Mouse (Mus musculus): ENCODE data around the gene Plcb1. TPM values are rescaled to one million over a fixed set of nuclear protein-coding genes. Genes with fewer than 3 reads are reported as not detected.

Gene Plcb1
- polyA plus RNA-seq, 1 experiment from 2014 or later: 12.1 TPM

DNA sequence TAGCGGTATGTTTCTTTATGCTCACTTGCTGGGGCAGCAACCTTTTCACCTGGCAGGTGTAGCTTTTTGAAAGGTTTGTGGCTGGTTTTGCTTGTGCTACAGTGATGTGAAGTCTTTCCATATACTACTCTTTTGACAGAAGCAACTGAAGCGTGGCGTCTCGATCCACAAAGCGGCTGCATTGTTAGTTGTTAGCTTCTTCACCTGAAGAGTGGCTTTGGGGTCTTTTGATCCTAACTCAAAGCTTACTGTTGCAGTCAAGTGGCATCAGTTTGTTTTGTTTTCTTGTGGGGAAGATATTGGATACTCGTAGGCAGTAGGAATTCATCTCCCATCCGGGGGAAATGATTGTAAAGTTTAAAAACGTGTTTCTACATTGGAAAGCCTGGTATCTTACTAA lies 160.5 kb downstream of the Plcb1 start:
- no peak overlapping the region for H3K9ac ChIP-seq
- no peak overlapping the region for H3K27ac ChIP-seq
- WGBS: 88% methylated on average over 8 of the region's 8 CpGs
- no peak overlapping the region for H3K4me2 ChIP-seq
- H3K9me3 ChIP-seq: no peaks in the 10 kb centered on the region
- no peak overlapping the region for H3K4me3 ChIP-seq
- no peaks in the 10 kb centered on the region for H3K36me3 ChIP-seq
- ATAC-seq (ENCODE audit: insufficient number of reproducible peaks, low FRiP score, low TSS enrichment, low read depth): no peak
- H3K27me3 ChIP-seq: no peaks in the 10 kb centered on the region
- no peaks in the 10 kb centered on the region for H3K4me1 ChIP-seq

DNA sequence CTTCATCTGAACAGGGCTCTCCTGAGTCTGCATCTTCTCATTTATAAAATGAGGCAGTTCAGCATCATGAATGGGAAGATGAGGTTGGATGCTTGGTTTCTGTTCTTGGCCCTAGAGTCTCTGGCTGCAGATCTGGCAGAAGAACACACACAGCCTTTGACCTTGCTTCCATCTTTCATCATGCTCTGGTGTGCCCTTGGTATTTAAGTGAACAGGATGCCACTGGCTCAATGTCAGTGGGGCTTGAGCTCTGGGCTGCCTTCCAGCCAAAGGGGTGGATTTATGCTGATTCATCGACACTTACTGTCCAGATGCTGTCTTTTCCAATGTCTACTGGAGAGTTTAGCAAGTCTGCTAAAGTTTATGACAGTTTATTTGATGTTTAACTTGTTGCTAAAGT lies 161.0 kb downstream of the Plcb1 start:
- Histone ChIP-seq H3K36me3 (no peaks in the 10 kb centered on the region), H3K4me1 (no peaks in the 10 kb centered on the region), H3K9ac (no peak overlapping the region), H3K27ac (no peak overlapping the region), H3K4me3 (no peak overlapping the region), H3K4me2 (no peak overlapping the region), H3K27me3 (no peaks in the 10 kb centered on the region), H3K9me3 (no peaks in the 10 kb centered on the region)
- 70% methylated on average over 1 of the region's 1 CpGs for WGBS
- no peak for ATAC-seq (ENCODE audit: insufficient number of reproducible peaks, low FRiP score, low TSS enrichment, low read depth)

DNA sequence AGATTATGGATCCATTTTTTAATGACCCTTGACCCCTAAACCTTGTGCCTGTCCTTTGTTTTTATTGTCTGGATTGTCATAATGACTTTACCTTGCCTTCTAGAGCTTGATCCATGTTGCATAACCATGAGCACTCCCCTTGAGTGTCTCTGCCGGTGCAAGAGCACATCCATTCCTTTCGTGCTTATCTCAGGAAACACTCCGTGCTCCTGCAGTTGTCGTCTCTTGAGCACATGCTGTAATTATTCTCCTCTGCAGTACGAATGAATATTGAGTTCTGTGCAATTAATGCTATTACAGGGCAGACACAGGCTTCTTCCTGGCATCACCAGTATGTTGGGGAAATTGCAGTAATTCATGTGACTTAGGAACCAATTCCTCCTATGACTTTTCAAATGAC lies 166.2 kb downstream of the Plcb1 start:
- Histone ChIP-seq H3K9me3 (no peaks in the 10 kb centered on the region), H3K4me3 (no peak overlapping the region), H3K36me3 (no peaks in the 10 kb centered on the region), H3K27ac (no peak overlapping the region), H3K4me1 (no peaks in the 10 kb centered on the region), H3K9ac (no peak overlapping the region), H3K4me2 (no peak overlapping the region), H3K27me3 (no peaks in the 10 kb centered on the region)
- no peak for ATAC-seq (ENCODE audit: insufficient number of reproducible peaks, low FRiP score, low TSS enrichment, low read depth)
- WGBS: 75% methylated on average over 5 of the region's 5 CpGs

DNA sequence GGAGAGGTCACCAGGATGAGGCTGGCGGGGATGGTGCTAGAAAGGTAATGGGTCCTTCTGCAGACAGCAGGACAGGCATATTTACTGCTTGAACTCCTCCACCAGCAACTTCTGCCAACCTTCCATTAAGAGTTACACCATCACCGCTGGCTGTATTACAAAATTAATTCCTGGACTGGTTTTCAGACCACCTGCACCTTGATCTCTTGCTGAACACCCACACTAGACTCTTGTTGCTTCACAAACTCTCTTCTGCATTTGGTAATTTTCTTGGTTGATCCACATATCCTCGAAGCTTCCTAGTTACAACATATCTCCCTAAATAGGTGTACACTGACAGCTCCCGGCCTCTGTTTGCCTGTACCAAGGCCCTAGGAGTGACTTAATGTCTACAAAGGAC lies 170.6 kb downstream of the Plcb1 start:
- Histone ChIP-seq H3K4me2 (no peak overlapping the region), H3K4me3 (no peak overlapping the region), H3K9ac (no peak overlapping the region), H3K4me1 (peaks cover under 1% of the 10 kb centered on the region), H3K9me3 (no peaks in the 10 kb centered on the region), H3K27ac (no peak overlapping the region), H3K36me3 (no peaks in the 10 kb centered on the region), H3K27me3 (no peaks in the 10 kb centered on the region)
- no peak for ATAC-seq (ENCODE audit: insufficient number of reproducible peaks, low FRiP score, low TSS enrichment, low read depth)
- whole genome bisulfite sequencing: 83% methylated on average over 4 of the region's 4 CpGs

DNA sequence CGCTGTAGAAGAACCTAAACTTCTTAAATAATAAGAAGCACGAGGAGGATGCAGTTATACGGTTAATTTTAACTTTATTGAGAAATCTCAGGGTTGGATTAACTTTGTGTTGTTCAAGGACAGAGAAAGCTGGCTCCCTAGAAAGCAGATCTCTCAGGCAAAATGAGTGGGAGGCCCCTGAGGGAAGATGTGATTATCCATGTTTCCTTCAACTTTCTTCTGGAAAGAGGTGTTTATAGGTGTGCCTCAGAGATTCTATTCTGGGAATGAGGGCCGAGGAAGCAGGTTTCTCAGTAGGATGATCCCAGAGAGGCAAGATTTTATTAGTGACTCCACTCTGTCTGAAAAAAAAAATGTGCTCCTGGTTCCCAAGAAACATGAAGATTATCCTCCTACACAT lies 180.3 kb downstream of the Plcb1 start:
- H3K9me3 ChIP-seq: no peaks in the 10 kb centered on the region
- H3K27ac ChIP-seq: no peak overlapping the region
- no peak for ATAC-seq (ENCODE audit: insufficient number of reproducible peaks, low FRiP score, low TSS enrichment, low read depth)
- 60% methylated on average over 4 of the region's 4 CpGs for WGBS
- H3K36me3 ChIP-seq: no peaks in the 10 kb centered on the region
- H3K27me3 ChIP-seq: no peaks in the 10 kb centered on the region
- no peak overlapping the region for H3K4me3 ChIP-seq
- H3K9ac ChIP-seq: no peak overlapping the region
- H3K4me2 ChIP-seq: no peak overlapping the region
- H3K4me1 ChIP-seq: peaks cover 6% of the 10 kb centered on the region

DNA sequence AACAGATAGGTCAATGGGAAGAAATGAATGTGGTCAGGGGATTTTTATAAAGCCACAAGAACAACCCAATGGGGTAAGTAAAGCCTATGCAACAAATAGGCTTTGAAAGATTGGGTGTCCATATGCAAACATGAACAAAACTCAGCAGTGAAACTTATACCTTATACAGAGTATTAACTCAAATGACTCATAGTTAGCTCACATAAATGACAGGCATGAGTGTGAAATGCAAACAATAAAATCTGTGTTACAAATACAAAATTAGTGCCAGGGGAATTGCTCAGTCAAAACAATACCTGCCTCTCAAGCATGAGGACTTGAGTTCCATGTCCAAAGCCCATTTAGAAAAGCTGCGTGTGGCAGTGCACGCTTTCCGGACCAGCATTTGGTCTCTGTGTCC lies 182.5 kb downstream of the Plcb1 start:
- no peak overlapping the region for H3K4me2 ChIP-seq
- no peak for ATAC-seq (ENCODE audit: insufficient number of reproducible peaks, low FRiP score, low TSS enrichment, low read depth)
- no peaks in the 10 kb centered on the region for H3K9me3 ChIP-seq
- WGBS: 77% methylated on average over 3 of the region's 3 CpGs
- no peak overlapping the region for H3K9ac ChIP-seq
- H3K36me3 ChIP-seq: no peaks in the 10 kb centered on the region
- H3K4me3 ChIP-seq: no peak overlapping the region
- no peak overlapping the region for H3K27ac ChIP-seq
- no peaks in the 10 kb centered on the region for H3K4me1 ChIP-seq
- no peaks in the 10 kb centered on the region for H3K27me3 ChIP-seq

DNA sequence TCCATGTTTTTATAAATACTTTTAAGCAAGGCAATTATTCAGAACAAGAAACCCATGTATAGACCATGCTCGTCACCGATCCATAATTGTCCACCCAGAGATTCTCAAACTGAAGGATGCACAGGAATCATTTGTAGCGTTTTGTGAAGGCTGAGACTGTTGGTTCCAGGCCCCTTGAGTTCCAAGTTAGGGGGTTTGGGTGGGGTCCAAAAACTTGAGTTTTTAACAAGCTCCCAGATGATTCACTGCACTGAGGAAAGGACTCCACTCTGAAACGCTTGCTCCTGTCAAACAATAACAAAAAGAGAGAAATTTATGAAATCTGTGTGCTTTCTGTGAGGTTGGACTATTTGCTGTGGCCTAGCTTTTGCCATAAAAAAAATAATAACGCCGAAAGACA lies 186.5 kb downstream of the Plcb1 start:
- no peak overlapping the region for H3K9ac ChIP-seq
- no peak overlapping the region for H3K4me2 ChIP-seq
- H3K27ac ChIP-seq: no peak overlapping the region
- no peaks in the 10 kb centered on the region for H3K27me3 ChIP-seq
- ATAC-seq (ENCODE audit: insufficient number of reproducible peaks, low FRiP score, low TSS enrichment, low read depth): no peak
- WGBS: 54% methylated on average over 6 of the region's 6 CpGs
- no peaks in the 10 kb centered on the region for H3K9me3 ChIP-seq
- H3K4me3 ChIP-seq: no peak overlapping the region
- peaks cover 3% of the 10 kb centered on the region; the same call in 1 of the 2 replicates for H3K4me1 ChIP-seq
- H3K36me3 ChIP-seq: no peaks in the 10 kb centered on the region

DNA sequence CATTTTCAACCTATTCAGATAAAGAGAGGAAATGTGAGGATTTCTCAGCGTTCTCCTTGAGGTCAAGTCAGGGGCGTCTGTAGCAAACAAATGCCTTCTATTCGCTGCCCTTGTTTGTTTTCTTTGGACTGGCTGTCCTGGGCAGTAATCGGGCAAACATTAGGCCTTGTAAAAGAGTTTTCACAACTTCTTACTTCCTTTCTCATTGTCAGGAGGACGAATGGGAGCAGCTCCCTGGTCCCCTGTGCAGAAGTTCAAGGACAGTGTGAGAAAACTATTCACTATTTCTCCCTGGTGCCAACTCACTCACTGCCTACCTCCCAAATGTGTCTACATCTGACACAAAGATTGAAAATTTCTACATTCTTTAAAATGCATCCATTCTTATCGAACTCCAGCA lies 188.8 kb downstream of the Plcb1 start:
- H3K9me3 ChIP-seq: no peaks in the 10 kb centered on the region
- no peak overlapping the region for H3K9ac ChIP-seq
- H3K4me2 ChIP-seq: no peak overlapping the region
- no peaks in the 10 kb centered on the region for H3K27me3 ChIP-seq
- WGBS: 54% methylated on average over 6 of the region's 6 CpGs
- no peak for ATAC-seq (ENCODE audit: insufficient number of reproducible peaks, low FRiP score, low TSS enrichment, low read depth)
- peaks cover 3% of the 10 kb centered on the region; the same call in 1 of the 2 replicates for H3K4me1 ChIP-seq
- no peaks in the 10 kb centered on the region for H3K36me3 ChIP-seq
- no peak overlapping the region for H3K27ac ChIP-seq
- no peak overlapping the region for H3K4me3 ChIP-seq

DNA sequence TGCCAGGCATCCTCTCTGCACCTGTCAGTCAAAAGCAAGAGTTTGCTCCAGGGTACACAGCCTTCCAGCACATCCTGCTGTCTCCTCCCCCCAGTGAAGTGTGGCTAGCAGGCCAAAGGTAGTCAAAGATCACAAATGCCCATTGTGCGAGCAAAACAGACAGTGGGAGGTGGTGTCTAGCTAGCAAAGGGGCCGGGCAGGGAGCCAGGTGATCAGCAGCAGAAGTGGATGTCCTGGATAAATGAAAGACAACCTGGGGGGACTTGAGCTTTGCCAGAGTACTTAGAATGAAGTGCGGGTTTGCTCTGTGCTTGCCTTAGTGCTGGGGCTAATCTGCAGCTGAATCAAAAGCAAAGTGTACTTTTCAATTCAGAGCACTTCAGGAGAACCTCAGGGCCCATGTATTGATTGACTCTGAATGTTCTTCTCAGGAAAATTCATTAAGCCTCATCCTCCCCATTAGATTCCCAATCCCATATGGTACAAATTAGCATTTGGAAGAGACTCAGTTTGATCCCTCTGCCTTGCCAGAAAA lies 191.0 kb downstream of the Plcb1 start:
- no peak overlapping the region for H3K27ac ChIP-seq
- ATAC-seq (ENCODE audit: insufficient number of reproducible peaks, low FRiP score, low TSS enrichment, low read depth): no peak
- no peak overlapping the region for H3K4me2 ChIP-seq

DNA sequence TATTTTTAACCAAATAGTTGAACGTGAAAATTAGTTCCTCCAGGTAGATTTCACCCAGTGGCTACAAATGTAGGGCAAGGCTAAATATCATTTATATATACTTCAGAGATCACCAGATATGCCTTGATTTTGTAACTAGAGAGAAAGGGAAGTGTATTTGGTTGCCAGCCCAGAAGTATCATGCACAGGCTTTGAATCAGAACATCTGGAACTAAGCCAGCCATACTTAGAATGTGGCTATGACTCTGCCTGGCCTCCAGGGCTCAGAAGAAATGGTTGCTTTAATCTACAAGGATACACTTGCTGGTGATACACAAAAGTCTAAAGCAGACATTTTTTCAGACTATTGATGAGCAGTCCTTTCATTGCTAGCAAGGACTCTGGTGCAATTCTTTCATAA lies 191.8 kb downstream of the Plcb1 start:
- H3K27ac ChIP-seq: no peak overlapping the region
- no peaks in the 10 kb centered on the region for H3K36me3 ChIP-seq
- no peak overlapping the region for H3K4me3 ChIP-seq
- no peak overlapping the region for H3K4me2 ChIP-seq
- no peaks in the 10 kb centered on the region for H3K9me3 ChIP-seq
- peaks cover 3% of the 10 kb centered on the region; the same call in 1 of the 2 replicates for H3K4me1 ChIP-seq
- ATAC-seq (ENCODE audit: insufficient number of reproducible peaks, low FRiP score, low TSS enrichment, low read depth): no peak
- WGBS: 70% methylated on average over 1 of the region's 1 CpGs
- H3K9ac ChIP-seq: no peak overlapping the region
- no peaks in the 10 kb centered on the region for H3K27me3 ChIP-seq

More for the DNA sequence above, 191.0 kb downstream of the Plcb1 start:
- 33% methylated on average over 3 of the region's 3 CpGs for WGBS
- H3K4me3 ChIP-seq: no peak overlapping the region
- peaks cover 3% of the 10 kb centered on the region; the same call in 1 of the 2 replicates for H3K4me1 ChIP-seq
- no peak overlapping the region for H3K9ac ChIP-seq
- no peaks in the 10 kb centered on the region for H3K36me3 ChIP-seq
- H3K9me3 ChIP-seq: no peaks in the 10 kb centered on the region
- H3K27me3 ChIP-seq: no peaks in the 10 kb centered on the region

DNA sequence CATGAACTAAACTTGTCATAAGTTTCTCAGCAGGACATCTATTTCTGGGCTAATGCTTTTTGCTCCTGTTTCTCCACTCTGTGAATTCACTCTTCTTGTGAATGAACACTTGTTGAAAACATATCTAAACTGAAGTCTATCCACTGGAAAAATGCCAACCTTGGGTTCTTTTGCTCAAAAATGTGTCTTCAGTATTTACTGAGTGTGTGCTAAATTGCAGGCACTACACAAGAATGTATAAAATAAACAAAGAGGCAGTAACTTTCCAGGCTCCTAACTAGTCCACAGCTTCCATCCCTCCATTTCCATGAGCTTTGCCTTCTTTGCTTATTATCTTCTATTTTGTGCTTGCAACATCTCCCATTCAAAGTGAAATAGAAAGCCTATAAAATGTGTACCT lies 195.5 kb downstream of the Plcb1 start:
- no peak overlapping the region for H3K27ac ChIP-seq
- H3K4me3 ChIP-seq: no peak overlapping the region
- H3K9me3 ChIP-seq: no peaks in the 10 kb centered on the region
- ATAC-seq (ENCODE audit: insufficient number of reproducible peaks, low FRiP score, low TSS enrichment, low read depth): no peak
- H3K27me3 ChIP-seq: no peaks in the 10 kb centered on the region
- no peak overlapping the region for H3K4me2 ChIP-seq
- no peak overlapping the region for H3K9ac ChIP-seq
- peaks cover 3% of the 10 kb centered on the region; the same call in 1 of the 2 replicates for H3K4me1 ChIP-seq
- H3K36me3 ChIP-seq: no peaks in the 10 kb centered on the region

DNA sequence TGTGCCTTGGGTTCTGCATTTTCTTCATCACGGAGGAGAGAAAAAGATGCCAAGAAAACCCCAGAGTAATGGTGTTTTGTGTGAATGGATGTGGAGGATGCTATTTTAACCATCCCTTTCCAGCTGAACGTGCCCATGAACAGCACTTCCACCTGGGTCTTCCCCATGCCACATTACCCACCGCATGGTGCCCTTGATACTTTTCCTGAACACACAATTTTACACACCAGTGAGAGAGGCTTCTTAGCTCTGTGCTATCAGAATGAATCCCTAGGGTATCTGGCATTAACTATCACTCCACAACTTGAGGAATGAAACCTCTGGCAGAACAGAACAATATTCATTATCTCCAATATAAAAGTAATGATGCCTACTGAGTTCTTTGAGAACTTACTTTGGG lies 199.0 kb downstream of the Plcb1 start:
- ATAC-seq (ENCODE audit: insufficient number of reproducible peaks, low FRiP score, low TSS enrichment, low read depth): no peak
- Histone ChIP-seq H3K27me3 (no peaks in the 10 kb centered on the region), H3K9me3 (no peaks in the 10 kb centered on the region), H3K4me2 (no peak overlapping the region), H3K9ac (no peak overlapping the region), H3K4me1 (no peaks in the 10 kb centered on the region), H3K4me3 (no peak overlapping the region), H3K27ac (no peak overlapping the region), H3K36me3 (no peaks in the 10 kb centered on the region)
- 89% methylated on average over 3 of the region's 3 CpGs for WGBS

DNA sequence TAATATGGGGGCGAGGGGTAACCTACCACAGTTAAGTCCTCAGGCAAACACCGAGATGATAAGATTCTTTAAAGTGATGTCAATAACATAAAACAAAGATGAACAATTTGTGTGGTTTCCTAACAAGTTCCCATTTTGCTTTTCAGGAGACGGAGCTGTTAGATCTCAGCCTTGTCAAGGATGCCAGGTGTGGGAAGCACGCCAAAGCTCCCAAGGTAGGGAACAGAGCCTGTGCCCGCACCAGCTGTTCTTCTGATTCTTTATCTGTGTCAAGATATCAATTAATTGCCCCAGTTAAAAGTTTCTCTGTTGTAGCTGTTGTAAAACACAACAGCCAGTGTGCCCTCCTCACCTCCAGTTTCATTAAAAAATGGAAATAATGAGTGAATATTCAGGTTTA lies 202.1 kb downstream of the Plcb1 start:
- Histone ChIP-seq H3K36me3 (no peaks in the 10 kb centered on the region), H3K27ac (no peak overlapping the region), H3K9me3 (no peaks in the 10 kb centered on the region), H3K9ac (no peak overlapping the region), H3K4me2 (no peak overlapping the region), H3K27me3 (no peaks in the 10 kb centered on the region), H3K4me3 (no peak overlapping the region), H3K4me1 (no peaks in the 10 kb centered on the region)
- ATAC-seq (ENCODE audit: insufficient number of reproducible peaks, low FRiP score, low TSS enrichment, low read depth): no peak
- 83% methylated on average over 5 of the region's 5 CpGs for WGBS

Data from limb, embryonic 15.5 days (tissue).